Mouse (Mus musculus): Measurements from ENCODE around the gene Kiz. TPM values are rescaled to one million over a fixed set of nuclear protein-coding genes. Genes with fewer than 3 reads are reported as not detected.

The Kiz gene
- polyA plus RNA-seq, 1 experiment from 2014 or later: 11.9 TPM

DNA sequence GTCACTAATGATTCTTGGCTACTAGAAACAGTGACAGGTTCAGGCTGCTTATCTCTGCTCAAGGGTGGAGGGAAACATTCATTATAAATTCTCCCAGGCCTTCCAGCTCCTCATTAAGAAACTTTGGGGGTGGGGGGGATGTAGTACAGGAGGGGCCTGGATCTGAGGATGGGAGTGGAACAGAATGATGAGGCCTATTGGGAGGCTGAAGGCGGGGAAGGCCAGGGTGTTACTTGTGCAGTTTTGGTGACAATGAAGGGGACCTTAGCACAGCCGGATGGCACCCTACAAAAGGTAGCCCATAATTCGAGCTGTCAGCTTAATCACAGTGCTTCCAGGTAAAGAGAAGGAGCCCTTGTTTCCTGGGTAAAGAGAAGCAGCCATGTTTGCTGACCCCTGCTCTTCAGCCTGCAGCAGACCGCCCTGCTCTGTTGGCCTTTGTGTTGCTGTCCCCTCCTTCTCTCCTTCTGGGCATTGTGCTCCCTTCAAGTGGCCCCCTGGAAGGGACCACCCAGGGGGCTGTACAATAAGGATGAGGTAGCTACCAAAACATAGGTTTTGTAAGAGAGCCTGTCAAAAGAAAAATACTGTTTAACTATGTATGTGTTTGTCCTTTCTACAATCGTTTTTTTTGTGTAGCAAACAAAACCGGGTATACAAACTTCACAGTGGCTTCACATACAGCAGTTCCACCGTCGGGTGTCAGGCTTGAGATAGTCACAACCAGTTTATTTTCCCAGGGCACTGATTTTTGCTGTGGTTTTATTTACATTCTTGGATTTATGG is 64.9 kb downstream of the Kiz start:
- ATAC-seq (ENCODE audit: insufficient read depth): no peak
- no peak overlapping the region for H3K4me2 ChIP-seq
- 43% methylated on average over 8 of the region's 8 CpGs for WGBS (ENCODE audit: insufficient replicate concordance)
- no peak overlapping the region for H3K9ac ChIP-seq
- H3K4me1 ChIP-seq (replicated peaks): no peaks in the 10 kb centered on the region
- no peak overlapping the region for H3K4me3 ChIP-seq (replicated peaks)
- H3K36me3 ChIP-seq (replicated peaks): no peaks in the 10 kb centered on the region
- no peaks in the 10 kb centered on the region for H3K9me3 ChIP-seq (replicated peaks)
- H3K27me3 ChIP-seq: no peaks in the 10 kb centered on the region
- no peak overlapping the region for H3K27ac ChIP-seq (replicated peaks)

- ATAC-seq (ENCODE audit: insufficient read depth): no peak
- Histone ChIP-seq H3K27me3 (no peaks in the 10 kb centered on the region), H3K9me3 (replicated peaks) (no peaks in the 10 kb centered on the region), H3K9ac (no peak overlapping the region), H3K4me1 (replicated peaks) (no peaks in the 10 kb centered on the region), H3K27ac (replicated peaks) (no peak overlapping the region), H3K4me2 (no peak overlapping the region), H3K4me3 (replicated peaks) (no peak overlapping the region), H3K36me3 (replicated peaks) (no peaks in the 10 kb centered on the region)
- 68% methylated on average over 1 of the region's 1 CpGs for WGBS (ENCODE audit: insufficient replicate concordance)
These were observed 69.6 kb downstream of the Kiz start for GRCm38 (mm10) chr2:146925296-146925695.

- Histone ChIP-seq H3K4me3 (replicated peaks) (no peak overlapping the region), H3K27ac (replicated peaks) (no peak overlapping the region), H3K36me3 (replicated peaks) (no peaks in the 10 kb centered on the region), H3K9me3 (replicated peaks) (no peaks in the 10 kb centered on the region), H3K4me1 (replicated peaks) (no peaks in the 10 kb centered on the region), H3K9ac (no peak overlapping the region), H3K4me2 (no peak overlapping the region), H3K27me3 (no peaks in the 10 kb centered on the region)
- WGBS (ENCODE audit: insufficient replicate concordance): 67% methylated on average over 4 of the region's 4 CpGs
- no peak for ATAC-seq (ENCODE audit: insufficient read depth)
These were observed 70.2 kb downstream of the Kiz start for GRCm38 (mm10) chr2:146925846-146926245.

DNA sequence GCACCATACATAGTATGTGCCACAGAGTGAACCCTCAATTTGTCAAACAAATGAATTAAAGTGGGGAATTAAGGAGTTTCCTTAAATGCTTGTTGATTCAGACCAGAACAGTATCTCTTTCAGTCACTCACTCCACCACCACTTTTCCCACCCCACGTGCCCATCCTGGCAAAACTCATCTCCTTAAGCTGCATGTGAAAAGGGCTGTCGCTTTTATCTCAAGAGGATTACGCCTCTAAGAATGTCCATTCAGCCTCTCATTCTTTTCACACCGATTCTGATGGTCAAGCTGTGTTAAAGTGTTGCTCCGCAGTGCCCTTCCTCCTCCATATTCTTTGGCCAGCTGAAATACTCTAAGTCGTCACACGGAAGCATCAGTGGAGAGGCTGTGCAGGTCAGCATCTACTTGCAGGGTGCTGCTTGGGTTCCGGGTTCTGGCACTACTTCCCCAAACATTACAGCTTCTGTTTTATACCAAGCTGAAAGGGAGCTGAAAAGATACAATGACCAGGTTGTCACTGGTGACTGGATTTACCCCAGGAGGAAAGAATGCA is 92.6 kb downstream of the Kiz start:
- Histone ChIP-seq H3K9ac (no peak overlapping the region), H3K36me3 (replicated peaks) (no peaks in the 10 kb centered on the region), H3K9me3 (replicated peaks) (no peaks in the 10 kb centered on the region), H3K27me3 (no peaks in the 10 kb centered on the region), H3K27ac (replicated peaks) (no peak overlapping the region), H3K4me1 (replicated peaks) (no peaks in the 10 kb centered on the region), H3K4me3 (replicated peaks) (no peak overlapping the region), H3K4me2 (no peak overlapping the region)
- no peak for ATAC-seq (ENCODE audit: insufficient read depth)
- WGBS (ENCODE audit: insufficient replicate concordance): 56% methylated on average over 8 of the region's 8 CpGs

GRCm38 (mm10) chr2:146956366-146956765 is 100.7 kb downstream of the Kiz start:
- Histone ChIP-seq H3K9ac (no peak overlapping the region), H3K36me3 (replicated peaks) (no peaks in the 10 kb centered on the region), H3K27ac (replicated peaks) (no peak overlapping the region), H3K4me3 (replicated peaks) (no peak overlapping the region), H3K9me3 (replicated peaks) (no peaks in the 10 kb centered on the region), H3K4me2 (no peak overlapping the region), H3K27me3 (no peaks in the 10 kb centered on the region), H3K4me1 (replicated peaks) (0 out of 2 replicates have a peak, but pooled peaks cover 3% of the 10 kb centered on the region)
- WGBS (ENCODE audit: insufficient replicate concordance): 59% methylated on average over 6 of the region's 6 CpGs
- no peak for ATAC-seq (ENCODE audit: insufficient read depth)

GRCm38 (mm10) chr2:146958398-146958911 is 102.8 kb downstream of the Kiz start:
- H3K27me3 ChIP-seq: no peaks in the 10 kb centered on the region
- H3K9me3 ChIP-seq (replicated peaks): no peaks in the 10 kb centered on the region
- 49% methylated on average over 11 of the region's 11 CpGs for WGBS (ENCODE audit: insufficient replicate concordance)
- H3K4me3 ChIP-seq (replicated peaks): no peak overlapping the region
- 0 out of 2 replicates have a peak, but pooled peaks cover 3% of the 10 kb centered on the region for H3K4me1 ChIP-seq (replicated peaks)
- no peaks in the 10 kb centered on the region for H3K36me3 ChIP-seq (replicated peaks)
- H3K4me2 ChIP-seq: no peak overlapping the region
- H3K9ac ChIP-seq: no peak overlapping the region
- no peak for ATAC-seq (ENCODE audit: insufficient read depth)
- H3K27ac ChIP-seq (replicated peaks): no peak overlapping the region

DNA sequence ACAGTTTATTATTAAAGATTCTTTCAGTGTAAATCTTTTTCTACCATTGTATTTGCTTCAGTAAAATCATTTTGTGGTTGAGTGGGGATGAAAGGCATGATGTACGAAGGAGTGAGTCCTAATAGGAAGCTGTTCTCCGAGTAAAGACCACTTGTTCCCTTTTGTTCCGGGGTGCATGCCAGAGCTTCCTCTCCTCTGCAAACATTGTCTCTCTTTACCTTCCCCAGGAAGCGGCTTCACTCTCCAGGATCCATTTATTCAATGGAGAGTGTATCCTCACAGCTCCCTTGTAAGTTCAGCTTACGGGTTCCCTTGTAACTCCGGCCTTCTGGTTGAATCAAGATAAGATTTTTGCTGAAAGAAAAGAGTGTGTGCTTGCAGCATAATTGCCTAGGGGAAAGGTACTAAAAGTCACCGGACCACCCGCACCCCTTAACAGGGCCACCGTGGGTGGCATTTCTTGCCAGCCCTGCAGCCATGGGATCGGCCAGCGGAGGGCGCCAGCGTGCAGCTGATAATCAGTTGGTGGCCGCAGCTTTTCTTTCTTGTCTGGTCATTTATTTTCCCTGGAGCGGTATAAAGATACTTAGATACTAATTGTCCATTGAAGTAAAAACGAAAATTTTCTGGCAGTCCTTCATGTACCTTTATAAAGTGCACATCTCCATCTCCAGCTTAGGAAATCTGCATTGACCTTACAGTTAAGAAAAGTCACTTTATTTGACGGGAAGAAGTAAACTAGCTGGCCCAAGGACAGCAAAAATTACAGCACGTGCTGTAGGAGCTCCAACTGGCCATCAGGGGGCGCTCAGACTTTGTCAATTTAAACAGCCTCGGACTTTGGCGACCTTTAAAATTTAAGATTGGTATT is 103.5 kb downstream of the Kiz start:
- H3K9ac ChIP-seq: no peak overlapping the region
- H3K27me3 ChIP-seq: no peaks in the 10 kb centered on the region
- ATAC-seq (ENCODE audit: insufficient read depth): peak; percentile 64; the same call in 1 of the 2 replicates
- 0 out of 2 replicates have a peak overlapping the region, but pooled peaks have one; percentile 12 for H3K4me3 ChIP-seq (replicated peaks)
- no peak overlapping the region for H3K27ac ChIP-seq (replicated peaks)
- H3K9me3 ChIP-seq (replicated peaks): no peaks in the 10 kb centered on the region
- H3K4me1 ChIP-seq (replicated peaks): 0 out of 2 replicates have a peak, but pooled peaks cover 3% of the 10 kb centered on the region
- H3K4me2 ChIP-seq: peak overlapping the region; percentile 47
- H3K36me3 ChIP-seq (replicated peaks): no peaks in the 10 kb centered on the region
- 3% methylated on average over 21 of the region's 21 CpGs for WGBS (ENCODE audit: insufficient replicate concordance)

GRCm38 (mm10) chr2:146975024-146975423 is 119.4 kb downstream of the Kiz start:
- no peaks in the 10 kb centered on the region for H3K9me3 ChIP-seq (replicated peaks)
- H3K4me1 ChIP-seq (replicated peaks): no peaks in the 10 kb centered on the region
- no peaks in the 10 kb centered on the region for H3K27me3 ChIP-seq
- H3K9ac ChIP-seq: no peak overlapping the region
- WGBS (ENCODE audit: insufficient replicate concordance): 62% methylated on average over 3 of the region's 3 CpGs
- no peak for ATAC-seq (ENCODE audit: insufficient read depth)
- no peak overlapping the region for H3K27ac ChIP-seq (replicated peaks)
- no peak overlapping the region for H3K4me2 ChIP-seq
- H3K36me3 ChIP-seq (replicated peaks): no peaks in the 10 kb centered on the region
- H3K4me3 ChIP-seq (replicated peaks): no peak overlapping the region

GRCm38 (mm10) chr2:146975453-146976028 is 119.9 kb downstream of the Kiz start:
- no peaks in the 10 kb centered on the region for H3K9me3 ChIP-seq (replicated peaks)
- no peak overlapping the region for H3K27ac ChIP-seq (replicated peaks)
- no peaks in the 10 kb centered on the region for H3K27me3 ChIP-seq
- WGBS (ENCODE audit: insufficient replicate concordance): 67% methylated on average over 3 of the region's 3 CpGs
- H3K9ac ChIP-seq: no peak overlapping the region
- H3K36me3 ChIP-seq (replicated peaks): no peaks in the 10 kb centered on the region
- ATAC-seq (ENCODE audit: insufficient read depth): no peak
- H3K4me2 ChIP-seq: no peak overlapping the region
- no peaks in the 10 kb centered on the region for H3K4me1 ChIP-seq (replicated peaks)
- H3K4me3 ChIP-seq (replicated peaks): no peak overlapping the region

GRCm38 (mm10) chr2:146982786-146983185 is 127.1 kb downstream of the Kiz start:
- 69% methylated on average over 2 of the region's 2 CpGs for WGBS (ENCODE audit: insufficient replicate concordance)
- H3K9ac ChIP-seq: no peak overlapping the region
- no peak overlapping the region for H3K4me2 ChIP-seq
- no peak overlapping the region for H3K4me3 ChIP-seq (replicated peaks)
- H3K27me3 ChIP-seq: no peaks in the 10 kb centered on the region
- no peaks in the 10 kb centered on the region for H3K36me3 ChIP-seq (replicated peaks)
- no peak for ATAC-seq (ENCODE audit: insufficient read depth)
- no peaks in the 10 kb centered on the region for H3K9me3 ChIP-seq (replicated peaks)
- no peak overlapping the region for H3K27ac ChIP-seq (replicated peaks)
- H3K4me1 ChIP-seq (replicated peaks): no peaks in the 10 kb centered on the region

All from liver, embryonic 15.5 days (tissue).